Mouse (Mus musculus) liver, embryonic 14.5 days (tissue): Measurements from ENCODE around the gene Cntnap2. TPM values are rescaled to one million over a fixed set of nuclear protein-coding genes. Genes with fewer than 3 reads are reported as not detected.

Experiments used
- ATAC-seq: fragments of 200-750 bp; cut with Nextera tagmentation; 2 replicates; pipeline ENCODE4 v1.8.0; 2017; ENCODE audit warnings: moderate number of reproducible peaks, mild to moderate bottlenecking, moderate library complexity; ENCODE audit not compliant: insufficient read depth
- DNase-seq, 3 experiments: peaks; one replicate each; pipeline ENCODE4 v3.0.0-alpha.2; 2012 to 2013; ENCODE audit warnings: low read depth in 3 of 3, low spot score in 3 of 3
- H3K27ac ChIP-seq: fragments of 300-500 bp; sonication (generic); 2 replicates; pipeline ENCODE4 v1.5.1; 2014; ENCODE audit warnings: moderate library complexity, mild to moderate bottlenecking, control low read depth, inconsistent platforms
- H3K27me3 ChIP-seq: fragments of 300-500 bp; sonication (generic); 2 replicates; pipeline ENCODE4 v1.6.1; 2014; ENCODE audit warnings: mild to moderate bottlenecking, low read length, moderate library complexity; ENCODE audit not compliant: control insufficient read depth, insufficient read depth
- H3K36me3 ChIP-seq: fragments of 300-500 bp; sonication (generic); replicated peaks from 2 replicates; pipeline ENCODE4 v1.6.1; 2014; ENCODE audit warnings: low read depth; ENCODE audit not compliant: control insufficient read depth, insufficient read depth
- H3K4me1 ChIP-seq, 2 experiments: fragments of 200-500 bp in 1 of 2; fragments of 300-500 bp in 1 of 2; sonication (generic) in 1 of 2; replicated peaks; 2 replicates each; pipeline ENCODE4 v1.6.1; 2012 to 2014; ENCODE audit warnings: antibody characterized with exemption in 1 of 2, inconsistent platforms in 1 of 2, low read length in 1 of 2; ENCODE audit not compliant: control insufficient read depth in 2 of 2, insufficient read depth in 2 of 2
- H3K4me2 ChIP-seq: fragments of 300-500 bp; sonication (generic); 2 replicates; pipeline ENCODE4 v1.6.1; 2014; ENCODE audit warnings: low read depth, mild to moderate bottlenecking, control low read depth, moderate library complexity
- H3K4me3 ChIP-seq, 2 experiments: fragments of 200-500 bp in 1 of 2; fragments of 300-500 bp in 1 of 2; sonication (generic) in 1 of 2; 2 replicates each; pipeline ENCODE4 v1.5.1; 2012 to 2014; ENCODE audit warnings: low read depth in 2 of 2, low read length in 2 of 2, mild to moderate bottlenecking in 2 of 2, control low read depth in 1 of 2, inconsistent platforms in 1 of 2, moderate library complexity in 1 of 2; ENCODE audit not compliant: insufficient read depth in 1 of 2
- H3K9ac ChIP-seq: fragments of 300-500 bp; sonication (generic); replicated peaks from 2 replicates; pipeline ENCODE4 v1.6.1; 2014; ENCODE audit warnings: mild to moderate bottlenecking, control low read depth, moderate library complexity
- H3K9me3 ChIP-seq: fragments of 300-500 bp; sonication (generic); 2 replicates; pipeline ENCODE4 v1.6.1; 2016; ENCODE audit warnings: low read length, mixed read lengths; ENCODE audit not compliant: control insufficient read depth
- CTCF ChIP-seq: IDR thresholded peaks from 2 replicates; pipeline ENCODE4 v1.5.1; 2016; ENCODE audit warnings: antibody characterized with exemption, low read depth, control low read depth
- EP300 ChIP-seq: IDR thresholded peaks from 2 replicates; pipeline ENCODE4 v1.6.1; 2016; ENCODE audit warnings: antibody characterized with exemption, low read depth
- WGBS: fragments of 180-500 bp; shearing (Covaris S2); extraction: QIAGEN DNeasy Blood & Tissue Kit; methylation state at CpG from one replicate; pipeline ENCODE4 v1.1.7; 2014; ENCODE audit not compliant: insufficient replicate concordance; 5-methylcytosine and 5-hydroxymethylcytosine counted together
- polyA plus RNA-seq, 2 experiments: library from polyadenylated mRNA; depleted of rRNA in 1 of 2; stranded (reverse) in 1 of 2; unstranded in 1 of 2; fragments of >200 nt; fragmentation: Nextera tagmentation in 1 of 2; extraction: Ambion mirVana in 1 of 2; gene quantifications; 2 replicates each; pipeline versions ENCODE4 v1.2.1 to v1.2.3; 2012 to 2014

Cntnap2 gene
- polyA plus RNA-seq, 2 experiments: 0.38 to 0.39 TPM

- H3K9ac ChIP-seq: no peak overlapping the region
- no peak overlapping the region for H3K27ac ChIP-seq
- H3K4me3 ChIP-seq: no peak overlapping the region
- DNase-seq (no peak), ATAC-seq (no peak)
- H3K36me3 ChIP-seq: no peaks in the 10 kb centered on the region
- TF ChIP-seq CTCF: no peak
- H3K9me3 ChIP-seq: no peaks in the 10 kb centered on the region
- WGBS: 41% methylated on average over 1 of the region's 1 CpGs
- no peak overlapping the region for H3K4me2 ChIP-seq
- H3K4me1 ChIP-seq: no peaks in the 10 kb centered on the region
- no peaks in the 10 kb centered on the region for H3K27me3 ChIP-seq
Observed at GRCm38 (mm10) chr6:45088304-45088703, 29.1 kb downstream of the Cntnap2 start.

GRCm38 (mm10) chr6:45113613-45114012 is 54.5 kb downstream of the Cntnap2 start:
- no peaks in the 10 kb centered on the region for H3K4me1 ChIP-seq
- no peaks in the 10 kb centered on the region for H3K27me3 ChIP-seq
- H3K9ac ChIP-seq: no peak overlapping the region
- ATAC-seq (no peak), DNase-seq (no peak)
- no peak overlapping the region for H3K4me2 ChIP-seq
- no peak overlapping the region for H3K27ac ChIP-seq
- H3K4me3 ChIP-seq: no peak overlapping the region
- no peaks in the 10 kb centered on the region for H3K36me3 ChIP-seq
- H3K9me3 ChIP-seq: no peaks in the 10 kb centered on the region
- TF ChIP-seq EP300 (no peak), CTCF (no peak)

DNA sequence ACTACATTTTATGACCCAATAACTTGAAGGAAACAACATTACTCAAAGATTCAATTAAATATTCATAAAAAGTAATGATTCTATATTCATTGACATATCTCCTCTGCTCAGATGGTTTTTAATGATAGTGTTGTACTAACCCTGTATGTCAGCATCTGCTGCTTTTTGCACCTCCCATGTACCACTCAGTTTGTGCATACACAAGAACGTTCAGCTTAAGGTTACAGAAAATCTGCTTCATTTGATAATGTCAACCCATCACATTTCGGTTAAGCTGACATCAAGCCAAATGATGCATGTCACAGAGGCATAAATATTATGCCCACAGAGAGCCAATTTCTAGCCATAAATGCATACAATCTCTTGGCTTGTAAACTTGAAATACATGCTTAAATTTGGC is 85.7 kb downstream of the Cntnap2 start:
- H3K36me3 ChIP-seq: no peaks in the 10 kb centered on the region
- H3K27me3 ChIP-seq: no peaks in the 10 kb centered on the region
- no peak overlapping the region for H3K27ac ChIP-seq
- no peak for DNase-seq
- H3K9ac ChIP-seq: no peak overlapping the region
- 49% methylated on average over 2 of the region's 2 CpGs for WGBS
- TF ChIP-seq EP300 (no peak), CTCF (no peak)
- no peaks in the 10 kb centered on the region for H3K9me3 ChIP-seq
- no peak overlapping the region for H3K4me2 ChIP-seq
- no peak for ATAC-seq
- no peaks in the 10 kb centered on the region for H3K4me1 ChIP-seq
- no peak overlapping the region for H3K4me3 ChIP-seq

DNA sequence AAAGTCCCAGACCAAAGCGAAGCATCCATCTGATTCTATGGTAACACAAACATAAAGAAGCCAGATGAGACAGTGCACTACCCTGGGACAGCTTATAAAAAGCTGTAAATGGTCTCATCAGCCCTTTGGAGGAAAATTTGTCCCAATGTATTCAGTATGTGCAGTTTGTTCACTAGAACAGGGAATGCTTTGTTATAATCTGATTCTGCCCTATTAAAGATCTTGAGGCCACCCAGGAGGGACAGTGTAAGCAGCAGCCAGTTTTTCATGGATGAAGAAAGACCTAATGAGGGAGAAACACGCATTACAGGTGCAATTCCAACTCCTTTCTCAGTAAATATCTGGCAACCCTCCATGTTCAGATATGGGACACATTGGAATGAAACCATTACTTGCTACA is 145.9 kb downstream of the Cntnap2 start:
- no peak overlapping the region for H3K9ac ChIP-seq
- no peak overlapping the region for H3K4me3 ChIP-seq
- ATAC-seq (no peak), DNase-seq (no peak)
- 53% methylated on average over 2 of the region's 2 CpGs for WGBS
- no peaks in the 10 kb centered on the region for H3K27me3 ChIP-seq
- H3K36me3 ChIP-seq: no peaks in the 10 kb centered on the region
- no peak overlapping the region for H3K27ac ChIP-seq
- no peaks in the 10 kb centered on the region for H3K4me1 ChIP-seq
- H3K4me2 ChIP-seq: no peak overlapping the region
- H3K9me3 ChIP-seq: no peaks in the 10 kb centered on the region
- TF ChIP-seq CTCF (no peak), EP300 (no peak)

DNA sequence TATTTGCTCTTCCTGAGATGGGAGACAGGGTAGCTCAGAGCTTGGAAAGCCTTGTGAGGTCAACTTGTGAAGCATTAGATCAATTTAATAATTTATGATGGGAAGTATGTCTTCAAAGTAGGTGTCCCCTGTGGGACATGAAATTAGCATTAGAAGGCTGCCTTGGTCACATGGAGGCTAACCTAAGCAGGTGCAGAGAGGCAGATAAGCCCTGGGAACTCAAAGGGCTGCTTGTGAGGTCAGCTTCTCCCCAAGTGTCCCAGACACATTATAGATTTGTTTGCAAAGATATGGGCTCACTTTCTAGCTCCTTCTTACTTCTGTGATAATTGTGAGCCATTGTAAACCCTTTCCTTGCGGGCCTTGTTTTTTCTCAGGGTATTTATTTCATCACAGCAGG is 155.2 kb downstream of the Cntnap2 start:
- ATAC-seq (no peak), DNase-seq (no peak)
- H3K27me3 ChIP-seq: no peaks in the 10 kb centered on the region
- H3K9me3 ChIP-seq: no peaks in the 10 kb centered on the region
- no peak overlapping the region for H3K9ac ChIP-seq
- H3K36me3 ChIP-seq: no peaks in the 10 kb centered on the region
- 42% methylated on average over 1 of the region's 1 CpGs for WGBS
- no peak overlapping the region for H3K4me2 ChIP-seq
- H3K4me1 ChIP-seq: no peaks in the 10 kb centered on the region
- no peak overlapping the region for H3K4me3 ChIP-seq
- TF ChIP-seq EP300: no peak
- TF ChIP-seq CTCF: no peak
- no peak overlapping the region for H3K27ac ChIP-seq

DNA sequence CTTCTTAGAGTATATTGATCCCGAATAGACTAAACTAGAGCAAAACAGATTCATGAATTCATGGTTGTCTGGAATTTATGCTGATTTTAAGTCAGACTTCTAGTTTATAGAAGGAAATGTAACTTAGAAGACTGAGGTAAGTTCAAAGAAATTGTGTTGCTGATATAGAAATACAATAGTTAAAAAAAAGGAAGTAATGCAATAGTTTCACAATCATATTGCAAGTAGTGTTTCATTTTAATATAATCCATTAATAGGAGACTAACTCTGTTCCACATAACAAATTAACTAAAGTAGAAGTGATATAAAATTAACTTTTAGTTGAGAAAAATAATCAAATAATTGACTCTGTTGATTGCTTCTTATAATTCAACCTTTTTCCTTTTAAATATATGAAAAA is 169.8 kb downstream of the Cntnap2 start:
- Histone ChIP-seq H3K4me3 (no peak overlapping the region), H3K27ac (no peak overlapping the region), H3K4me1 (no peaks in the 10 kb centered on the region), H3K27me3 (no peaks in the 10 kb centered on the region), H3K4me2 (no peak overlapping the region), H3K9me3 (no peaks in the 10 kb centered on the region), H3K9ac (no peak overlapping the region), H3K36me3 (no peaks in the 10 kb centered on the region)
- 65% methylated on average over 1 of the region's 1 CpGs for WGBS
- ATAC-seq (no peak), DNase-seq (no peak)
- TF ChIP-seq EP300 (no peak), CTCF (no peak)
